Mouse (Mus musculus) heart, postnatal 0 days (tissue): Measurements from ENCODE around the gene Eif4e2. TPM values are rescaled to one million over a fixed set of nuclear protein-coding genes. Genes with fewer than 3 reads are reported as not detected.
A peak's percentile ranks its signal among the peaks of the same experiment; 100 is the strongest.

ENCODE experiments used
- ATAC-seq: fragments of 200-750 bp; cut with Nextera tagmentation; 2 replicates; pipeline ENCODE4 v1.8.0; 2017; ENCODE audit warnings: low read depth, moderate number of reproducible peaks, moderate library complexity; ENCODE audit not compliant: insufficient read depth
- DNase-seq: peaks from one replicate; pipeline ENCODE4 v3.0.0-alpha.2; 2016; ENCODE audit warnings: low spot score
- H3K27ac ChIP-seq: fragments of 300-500 bp; sonication (generic); 2 replicates; pipeline ENCODE4 v1.5.1; 2014; ENCODE audit warnings: low read depth, mild to moderate bottlenecking
- H3K27me3 ChIP-seq: fragments of 300-500 bp; sonication (generic); 2 replicates; pipeline ENCODE4 v1.6.1; 2014; ENCODE audit warnings: low read length, mixed read lengths; ENCODE audit not compliant: control insufficient read depth, insufficient read depth
- H3K36me3 ChIP-seq: fragments of 300-500 bp; sonication (generic); replicated peaks from 2 replicates; pipeline ENCODE4 v1.6.1; 2014; ENCODE audit warnings: low read length, mixed read lengths; ENCODE audit not compliant: control insufficient read depth, insufficient read depth
- H3K4me1 ChIP-seq: fragments of 300-500 bp; sonication (generic); 2 replicates; pipeline ENCODE4 v1.6.1; 2014; ENCODE audit warnings: antibody characterized with exemption; ENCODE audit not compliant: control insufficient read depth, insufficient read depth
- H3K4me2 ChIP-seq: fragments of 300-500 bp; sonication (generic); 2 replicates; pipeline ENCODE4 v1.6.1; 2014; ENCODE audit warnings: low read depth, mild to moderate bottlenecking, low read length, moderate library complexity
- H3K4me3 ChIP-seq: fragments of 300-500 bp; sonication (generic); 2 replicates; pipeline ENCODE4 v1.5.1; 2014; ENCODE audit warnings: low read depth, low read length
- H3K9ac ChIP-seq: fragments of 300-500 bp; sonication (generic); replicated peaks from 2 replicates; pipeline ENCODE4 v1.6.1; 2014; ENCODE audit warnings: low read depth, low read length, mixed read lengths
- H3K9me3 ChIP-seq: fragments of 300-500 bp; sonication (generic); replicated peaks from 2 replicates; pipeline ENCODE4 v1.6.1; 2016; ENCODE audit warnings: low read length; ENCODE audit not compliant: control insufficient read depth
- CTCF ChIP-seq: IDR thresholded peaks from 2 replicates; pipeline ENCODE4 v1.5.1; 2016; ENCODE audit warnings: antibody characterized with exemption, control low read depth, low read depth
- EP300 ChIP-seq: IDR thresholded peaks from 2 replicates; pipeline ENCODE4 v1.6.1; 2016; ENCODE audit warnings: antibody characterized with exemption, low read depth
- WGBS: fragments of 180-500 bp; shearing (Covaris S2); extraction: QIAGEN DNeasy Blood & Tissue Kit; methylation state at CpG from one replicate; pipeline ENCODE4 v1.1.7; 2014; 5-methylcytosine and 5-hydroxymethylcytosine counted together
- polyA plus RNA-seq: library from polyadenylated mRNA; unstranded; fragments of >200 nt; fragmentation: Nextera tagmentation; extraction: Ambion mirVana; gene quantifications from 2 replicates; pipeline ENCODE4 v1.2.1, GENCODE M21; 2015
- total RNA-seq: library from RNA; depleted of rRNA; stranded (reverse); fragments of >200 nt; gene quantifications from 2 replicates; pipeline ENCODE4 v1.2.3, GENCODE M21; 2014; ENCODE audit warnings: low replicate concordance

The Eif4e2 gene
- total and polyA plus RNA-seq, 2 experiments from 2014 or later = 54.9 to 80.9 TPM

DNA sequence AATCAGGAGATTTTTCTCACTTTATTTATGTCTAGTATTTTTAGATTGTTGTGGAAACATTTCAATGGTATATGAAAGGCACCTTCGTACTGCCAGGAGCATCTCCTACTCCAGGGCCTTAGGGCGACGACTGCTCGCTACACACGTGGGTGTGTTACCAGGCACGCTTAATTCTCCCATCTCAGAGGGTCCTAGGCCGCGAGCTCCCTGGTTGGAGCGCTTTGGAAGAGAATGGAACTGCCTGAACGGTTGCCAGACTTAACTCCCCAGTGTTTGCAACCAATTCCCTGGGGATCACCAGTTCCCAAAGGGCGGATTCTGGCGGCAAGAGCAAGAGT is 50.1 kb downstream of the Eif4e2 start:
- Histone ChIP-seq H3K4me2 (peak overlapping the region; percentile 74), H3K4me1 (peaks cover 15% of the 10 kb centered on the region), H3K27me3 (peaks cover 84% of the 10 kb centered on the region), H3K9ac (no peak overlapping the region), H3K9me3 (no peaks in the 10 kb centered on the region), H3K4me3 (peak overlapping the region; percentile 49), H3K36me3 (no peaks in the 10 kb centered on the region), H3K27ac (no peak overlapping the region)
- TF ChIP-seq CTCF = no peak
- TF ChIP-seq EP300 = no peak
- WGBS = 8% methylated on average over 12 of the region's 12 CpGs
- ATAC-seq (no peak), DNase-seq (no peak)

DNA sequence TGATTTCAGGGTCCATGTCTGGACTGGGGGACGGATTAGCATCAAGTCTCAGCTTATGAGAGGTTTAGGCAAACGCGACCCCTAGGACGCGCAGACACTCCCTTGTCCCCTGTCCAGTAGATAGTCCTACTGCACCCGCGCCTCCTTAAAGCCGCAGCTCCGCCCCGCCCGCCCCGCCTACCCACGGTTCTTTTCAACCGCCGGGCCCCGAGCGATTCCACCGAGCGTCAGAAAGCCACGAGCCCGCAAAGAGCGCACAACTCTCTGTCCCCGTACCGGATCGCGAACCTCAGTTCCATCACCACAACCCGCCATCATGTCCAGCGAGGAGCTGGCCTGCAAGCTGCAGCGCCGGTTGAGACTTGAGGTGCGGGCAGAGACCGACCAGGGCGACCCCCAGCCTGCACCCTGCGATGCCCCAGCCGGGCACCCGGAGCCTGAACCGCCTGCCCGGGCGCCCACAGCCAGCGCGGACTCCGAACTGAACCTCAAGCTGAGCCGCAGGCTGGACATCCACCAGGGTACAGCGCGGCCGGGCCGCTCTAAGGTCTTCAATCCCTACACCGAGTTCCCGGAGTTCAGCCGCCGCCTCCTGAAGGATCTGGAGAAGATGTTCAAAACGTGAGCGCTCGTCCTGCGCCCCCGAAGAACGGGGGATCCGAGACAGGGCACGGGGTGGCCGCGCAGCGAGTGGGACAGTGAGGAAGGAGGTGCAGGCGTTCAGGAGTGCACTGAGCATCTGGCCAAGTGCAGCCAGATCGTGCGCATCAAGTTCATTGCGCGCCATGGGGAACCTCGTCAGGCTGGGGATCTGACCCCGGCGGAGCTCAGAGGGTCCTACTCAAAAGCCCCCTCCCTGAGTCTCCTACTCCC is 50.7 kb downstream of the Eif4e2 start, which contains the start of gene Efhd1:
Gene Efhd1, plus strand, starts transcription at position 230 of the 873 bp plus-strand sequence.
- H3K27ac ChIP-seq = no peak within 1 kb of the TSS
- peaks cover 15% of the 10 kb centered on the region for H3K4me1 ChIP-seq
- peak within 1 kb of the TSS; percentile 49 for H3K4me3 ChIP-seq
- ATAC-seq (0 out of 2 replicates have a peak, but pooled peaks have one; percentile 11), DNase-seq (no peak)
- peak within 1 kb of the TSS; percentile 74 for H3K4me2 ChIP-seq
- peaks cover 81% of the 10 kb centered on the region for H3K27me3 ChIP-seq
- TF ChIP-seq CTCF = no peak
- TF ChIP-seq EP300 = no peak
- under 1% methylated on average over 70 of the region's 70 CpGs for WGBS
- H3K36me3 ChIP-seq = no peaks in the 10 kb centered on the region
- H3K9ac ChIP-seq = no peak within 1 kb of the TSS
- H3K9me3 ChIP-seq = no peaks in the 10 kb centered on the region

DNA sequence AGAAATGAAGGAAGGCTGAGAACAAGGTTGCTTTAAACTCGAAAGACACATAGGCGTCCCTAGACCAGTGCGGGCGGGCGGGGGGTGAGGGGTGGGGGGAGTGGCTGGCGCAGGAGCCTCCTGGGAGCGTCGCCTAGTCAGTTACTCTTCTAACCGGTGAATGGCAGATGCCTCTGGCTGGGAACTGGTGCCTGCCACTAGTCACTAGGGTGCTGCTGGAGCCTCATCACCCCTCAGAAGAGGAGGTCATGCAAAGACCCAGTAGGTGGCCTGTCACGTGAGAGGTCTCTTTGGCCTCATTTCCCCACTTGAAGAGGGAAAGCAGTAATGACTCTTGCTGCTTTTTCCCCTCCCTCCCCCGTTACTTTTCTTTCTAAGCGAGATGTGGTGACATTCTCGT is 51.5 kb downstream of the Eif4e2 start:
- H3K9ac ChIP-seq = no peak overlapping the region
- H3K27ac ChIP-seq = no peak overlapping the region
- H3K4me1 ChIP-seq = peaks cover 15% of the 10 kb centered on the region
- peak overlapping the region; percentile 74 for H3K4me2 ChIP-seq
- H3K36me3 ChIP-seq = no peaks in the 10 kb centered on the region
- DNase-seq = no peak
- WGBS = under 1% methylated on average over 13 of the region's 13 CpGs
- H3K9me3 ChIP-seq = no peaks in the 10 kb centered on the region
- H3K4me3 ChIP-seq = peak overlapping the region; percentile 49
- ATAC-seq = no peak
- TF ChIP-seq CTCF (no peak), EP300 (no peak)
- H3K27me3 ChIP-seq = peaks cover 78% of the 10 kb centered on the region

DNA sequence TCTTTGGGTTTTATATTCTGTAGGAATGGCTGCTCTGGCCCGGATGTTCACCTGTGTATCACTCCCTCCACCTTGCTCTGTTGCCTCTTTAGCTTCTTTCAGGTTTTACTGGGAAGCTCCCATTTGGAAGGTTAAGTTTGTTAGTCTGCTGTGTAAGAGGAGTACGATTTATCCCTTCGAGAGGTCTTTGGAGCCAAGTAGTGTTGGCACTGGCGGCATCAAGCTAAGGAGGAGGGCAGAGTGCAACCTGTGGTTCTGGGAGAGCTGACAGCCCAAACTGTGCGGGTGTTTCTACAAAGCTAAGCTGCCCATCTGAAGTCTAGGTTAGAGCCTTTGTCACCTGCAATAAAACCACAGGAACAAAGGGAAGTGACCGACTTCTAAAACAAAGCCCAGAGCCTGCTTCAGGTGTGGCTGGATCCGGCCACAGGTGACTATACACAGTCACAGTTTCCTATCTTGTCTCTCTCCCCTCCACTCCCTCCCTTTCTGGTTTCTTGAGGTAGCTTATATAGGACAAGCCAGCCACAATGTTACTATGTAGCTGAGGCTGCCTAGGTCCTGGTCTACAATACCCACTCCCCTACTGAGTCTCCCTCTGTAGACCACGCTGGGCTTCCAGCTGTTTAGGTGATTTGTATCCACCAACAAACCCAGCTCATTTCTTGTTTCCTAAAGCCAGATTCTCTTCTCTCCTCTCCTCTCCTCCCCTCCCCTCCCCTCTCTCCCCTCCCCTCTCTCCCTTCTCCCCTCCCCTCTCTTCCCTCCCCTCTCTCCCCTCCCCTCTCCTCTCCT is 52.8 kb downstream of the Eif4e2 start:
- Histone ChIP-seq H3K4me1 (peaks cover 22% of the 10 kb centered on the region), H3K36me3 (no peaks in the 10 kb centered on the region), H3K27me3 (peaks cover 67% of the 10 kb centered on the region), H3K9me3 (no peaks in the 10 kb centered on the region), H3K27ac (no peak overlapping the region), H3K9ac (no peak overlapping the region), H3K4me3 (no peak overlapping the region), H3K4me2 (no peak overlapping the region)
- ATAC-seq (no peak; the same call in 1 of the 2 replicates), DNase-seq (no peak)
- WGBS = 41% methylated on average over 8 of the region's 8 CpGs
- TF ChIP-seq EP300 (no peak), CTCF (no peak)

DNA sequence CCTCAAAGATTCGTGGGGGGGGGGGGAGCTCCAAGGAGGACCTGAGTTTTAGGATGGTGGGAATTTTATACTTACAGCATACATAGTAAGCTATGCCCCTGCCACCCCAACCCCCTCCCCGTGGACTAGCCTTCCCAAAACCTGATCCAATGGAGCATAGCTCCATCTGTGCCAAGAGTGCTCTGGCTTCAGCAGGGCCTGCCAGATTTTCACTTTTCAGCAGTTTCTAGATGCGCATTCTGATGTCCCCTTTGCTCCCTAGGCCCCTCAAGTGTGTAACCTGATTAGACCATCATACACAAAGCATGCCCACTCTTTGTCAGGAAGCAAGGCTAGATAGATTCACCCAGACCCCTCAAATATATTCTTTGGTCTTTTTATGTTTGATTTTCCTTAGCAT is 56.5 kb downstream of the Eif4e2 start:
- no peaks in the 10 kb centered on the region for H3K36me3 ChIP-seq
- no peak overlapping the region for H3K4me2 ChIP-seq
- peaks cover 31% of the 10 kb centered on the region for H3K27me3 ChIP-seq
- ATAC-seq (no peak), DNase-seq (no peak)
- 51% methylated on average over 3 of the region's 3 CpGs for WGBS
- no peak overlapping the region for H3K9ac ChIP-seq
- H3K4me1 ChIP-seq = peaks cover 25% of the 10 kb centered on the region
- no peak overlapping the region for H3K4me3 ChIP-seq
- H3K9me3 ChIP-seq = no peaks in the 10 kb centered on the region
- no peak for TF ChIP-seq CTCF
- TF ChIP-seq EP300 = no peak
- H3K27ac ChIP-seq = no peak overlapping the region
